Mouse (Mus musculus) embryo, embryonic 10.5 days (tissue): ENCODE results near the gene Slc5a4b.
A peak's percentile ranks its signal among the peaks of the same experiment; 100 is the strongest.
"Not testable (repeated sequence)": the region's sequence is repeated elsewhere in the genome, so short reads cannot be mapped to it uniquely, and the experiment has no call there.

Experiments
- DNase-seq: peaks from one replicate; pipeline ENCODE4 v3.0.0-alpha.2; 2015; ENCODE audit warnings: low spot score

Gene Slc5a4b

GRCm38 (mm10) chr10:76110861-76111260, at the start of gene Slc5a4b:
Gene Slc5a4b, minus strand, starts transcription at chr10:76110961.
- DNase-seq = no peak

- DNase-seq = no peak
These were observed 47.2 kb upstream of the Slc5a4b start for GRCm38 (mm10) chr10:76158009-76158408.

- no peak for DNase-seq
These were observed 46.8 kb upstream of the Slc5a4b start for GRCm38 (mm10) chr10:76157528-76157927.

GRCm38 (mm10) chr10:76155911-76156310, 45.1 kb upstream of the Slc5a4b start:
- no peak for DNase-seq

GRCm38 (mm10) chr10:76147278-76147677, 36.5 kb upstream of the Slc5a4b start, which contains the start of gene Slc5a4a:
Gene Slc5a4a, plus strand, starts transcription at chr10:76147451.
- DNase-seq = no peak

GRCm38 (mm10) chr10:76146846-76147245, 36.1 kb upstream of the Slc5a4b start:
- no peak for DNase-seq

- no peak for DNase-seq
These were observed 25.6 kb upstream of the Slc5a4b start for GRCm38 (mm10) chr10:76136318-76136717.

- no peak for DNase-seq
These were observed 21.7 kb upstream of the Slc5a4b start for GRCm38 (mm10) chr10:76132506-76132905.

GRCm38 (mm10) chr10:76121495-76121894, 10.7 kb upstream of the Slc5a4b start:
- no peak for DNase-seq

- peak; percentile 7 for DNase-seq
These were observed 9.5 kb upstream of the Slc5a4b start for GRCm38 (mm10) chr10:76120124-76120711.

GRCm38 (mm10) chr10:76118741-76119140, 8.0 kb upstream of the Slc5a4b start:
- peak; percentile 38 for DNase-seq

- peak; percentile 45 for DNase-seq
These were observed 7.2 kb upstream of the Slc5a4b start for GRCm38 (mm10) chr10:76117966-76118365.

GRCm38 (mm10) chr10:76097368-76097767, 13.4 kb downstream of the Slc5a4b start:
- DNase-seq = peak; percentile 5

GRCm38 (mm10) chr10:76096580-76096979, 14.2 kb downstream of the Slc5a4b start:
- no peak for DNase-seq

- DNase-seq = not testable (repeated sequence)
These were observed 33.8 kb downstream of the Slc5a4b start for GRCm38 (mm10) chr10:76077008-76077407.

GRCm38 (mm10) chr10:76072080-76072479, 38.7 kb downstream of the Slc5a4b start:
- DNase-seq = not testable (repeated sequence)

GRCm38 (mm10) chr10:76067674-76068613, 42.8 kb downstream of the Slc5a4b start:
- DNase-seq = peak; percentile 45

- DNase-seq = no peak
These were observed 48.3 kb downstream of the Slc5a4b start for GRCm38 (mm10) chr10:76062439-76062838.

GRCm38 (mm10) chr10:76051860-76052259, 58.9 kb downstream of the Slc5a4b start:
- DNase-seq = no peak

- DNase-seq = no peak
These were observed 61.8 kb downstream of the Slc5a4b start for GRCm38 (mm10) chr10:76048967-76049366.

GRCm38 (mm10) chr10:76047182-76047869, 63.4 kb downstream of the Slc5a4b start:
- DNase-seq = no peak

- DNase-seq = no peak
These were observed 64.0 kb downstream of the Slc5a4b start for GRCm38 (mm10) chr10:76046754-76047153.
